Mouse (Mus musculus) c-Kit-positive CD71-negative TER-119-negative erythroid progenitor cells, embryonic 14.5 days (primary cell): ENCODE measurements around the gene Grm2.

Source experiments
- DNase-seq: peaks from one replicate; pipeline ENCODE4 v3.0.0-alpha.2; 2013; ENCODE audit warnings: low read depth

Gene Grm2

DNA sequence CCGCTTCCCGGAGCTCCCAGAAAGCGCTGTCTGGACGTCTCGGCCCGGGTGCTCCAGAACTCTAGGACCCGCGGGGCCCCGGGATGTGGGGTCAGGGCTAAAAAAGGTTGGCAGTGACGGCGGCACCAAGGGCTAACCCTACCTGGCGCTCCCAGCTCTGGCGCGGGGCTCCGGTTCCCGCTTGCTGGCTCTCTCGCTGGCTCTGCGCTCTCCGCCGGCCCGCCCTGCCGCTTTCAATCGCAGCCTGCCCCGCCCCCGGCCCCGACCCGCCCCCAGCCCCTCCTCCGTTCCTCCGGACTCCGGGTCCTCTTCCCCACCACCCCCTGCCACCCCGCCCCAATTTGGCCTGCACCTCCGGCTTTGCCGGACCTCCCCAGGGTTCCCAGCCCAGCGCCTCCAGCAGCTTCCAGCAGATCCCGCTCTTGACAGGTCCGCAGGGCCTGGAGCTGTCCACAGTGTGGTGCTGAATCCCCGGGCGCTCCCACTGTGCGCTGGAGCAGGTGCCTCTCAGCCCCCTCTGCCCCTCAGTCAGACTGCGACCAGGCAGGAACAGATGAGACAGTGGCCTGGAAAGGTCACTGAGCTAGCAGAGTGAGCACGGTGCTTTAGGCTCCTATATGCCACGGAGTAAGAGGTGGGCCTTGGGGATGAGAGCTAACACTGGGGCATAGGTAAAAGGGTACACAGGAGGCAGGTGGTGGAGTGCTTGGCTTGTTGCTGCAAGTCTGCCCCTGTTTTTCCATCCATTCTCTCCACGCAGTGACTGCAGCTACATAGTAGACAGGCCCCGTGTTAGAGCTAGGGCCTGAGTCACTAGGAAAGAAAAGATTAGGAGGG, at the start of gene Grm2:
TSS of gene Grm2 (minus strand) at position 199 of the 837 bp plus-strand sequence.
- peak; percentile 49 for DNase-seq

DNA sequence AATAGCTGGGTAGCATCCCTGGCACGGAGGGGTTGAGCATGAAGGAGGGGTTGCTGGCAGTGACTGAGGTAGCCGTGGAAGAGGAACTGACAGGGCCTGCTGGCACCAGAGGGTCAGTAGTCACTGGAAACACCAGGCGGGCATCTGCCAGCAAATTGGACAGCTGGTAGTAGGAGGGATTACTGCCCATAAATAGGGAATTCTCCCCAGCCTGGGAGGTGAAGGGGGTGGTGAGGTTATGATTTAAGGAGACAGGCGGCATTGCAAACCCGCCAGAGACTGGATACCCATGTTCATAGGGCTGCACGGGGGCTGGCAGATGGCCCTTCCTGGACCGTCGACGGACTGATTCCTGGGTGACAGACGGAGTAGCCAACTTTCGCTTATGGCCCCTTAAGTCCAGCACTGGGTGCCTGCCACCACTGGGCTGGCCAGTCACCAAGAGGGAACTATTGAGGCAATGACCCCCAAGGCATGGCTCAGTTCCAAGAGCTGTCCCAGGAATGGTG, 37.1 kb upstream of the Grm2 start:
- no peak for DNase-seq

DNA sequence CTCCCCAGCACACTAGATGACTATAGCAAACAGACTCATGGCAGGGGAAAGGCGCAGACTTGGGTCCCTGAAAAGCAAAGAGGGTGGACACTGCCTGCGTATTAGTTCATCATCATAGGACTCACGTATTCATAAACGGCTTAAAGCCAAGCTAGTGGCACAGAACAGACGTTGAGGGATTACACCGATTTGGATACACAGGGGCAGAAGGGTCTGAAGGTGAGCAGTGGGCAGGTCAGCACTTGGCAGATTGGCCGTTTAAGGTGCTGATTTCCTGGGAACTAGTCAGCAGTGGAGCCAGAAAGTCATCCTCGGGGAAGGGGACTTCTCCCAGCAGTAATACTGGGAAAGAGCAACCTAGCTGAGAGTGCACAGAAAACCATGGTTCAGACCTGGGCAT, 33.0 kb upstream of the Grm2 start:
- no peak for DNase-seq

DNA sequence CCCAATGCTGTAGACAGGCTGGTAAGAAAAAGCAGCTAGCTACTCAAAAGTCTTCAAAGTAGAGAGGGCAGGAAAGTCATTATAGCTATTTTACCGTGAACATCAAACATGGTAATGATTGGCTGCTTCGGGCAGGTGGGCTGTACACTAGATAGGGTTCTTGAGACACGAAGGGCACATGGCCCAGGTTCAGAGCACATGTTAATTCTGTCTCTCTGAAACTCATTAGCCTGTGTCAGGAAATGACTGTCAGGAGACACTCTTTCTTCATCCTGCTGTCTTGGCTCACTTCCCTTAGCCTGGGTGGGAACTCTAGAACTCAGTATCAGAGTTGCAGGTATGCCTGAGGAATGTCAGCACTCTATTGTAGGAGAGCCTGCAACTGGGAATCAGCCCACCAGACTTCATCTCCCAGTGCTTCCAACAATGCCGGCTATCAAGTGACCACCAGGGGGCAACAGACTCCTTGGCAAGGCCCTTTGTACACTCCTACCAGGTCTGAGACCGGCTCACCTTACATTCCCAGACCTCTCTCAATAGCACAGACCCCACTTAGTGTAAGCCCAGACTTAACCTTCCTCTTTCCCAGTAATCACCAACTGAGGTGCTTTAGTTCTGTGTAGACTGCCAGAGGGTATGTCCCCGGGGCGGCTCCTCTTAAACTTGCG, 31.2 kb upstream of the Grm2 start:
- peak; percentile 79 for DNase-seq

DNA sequence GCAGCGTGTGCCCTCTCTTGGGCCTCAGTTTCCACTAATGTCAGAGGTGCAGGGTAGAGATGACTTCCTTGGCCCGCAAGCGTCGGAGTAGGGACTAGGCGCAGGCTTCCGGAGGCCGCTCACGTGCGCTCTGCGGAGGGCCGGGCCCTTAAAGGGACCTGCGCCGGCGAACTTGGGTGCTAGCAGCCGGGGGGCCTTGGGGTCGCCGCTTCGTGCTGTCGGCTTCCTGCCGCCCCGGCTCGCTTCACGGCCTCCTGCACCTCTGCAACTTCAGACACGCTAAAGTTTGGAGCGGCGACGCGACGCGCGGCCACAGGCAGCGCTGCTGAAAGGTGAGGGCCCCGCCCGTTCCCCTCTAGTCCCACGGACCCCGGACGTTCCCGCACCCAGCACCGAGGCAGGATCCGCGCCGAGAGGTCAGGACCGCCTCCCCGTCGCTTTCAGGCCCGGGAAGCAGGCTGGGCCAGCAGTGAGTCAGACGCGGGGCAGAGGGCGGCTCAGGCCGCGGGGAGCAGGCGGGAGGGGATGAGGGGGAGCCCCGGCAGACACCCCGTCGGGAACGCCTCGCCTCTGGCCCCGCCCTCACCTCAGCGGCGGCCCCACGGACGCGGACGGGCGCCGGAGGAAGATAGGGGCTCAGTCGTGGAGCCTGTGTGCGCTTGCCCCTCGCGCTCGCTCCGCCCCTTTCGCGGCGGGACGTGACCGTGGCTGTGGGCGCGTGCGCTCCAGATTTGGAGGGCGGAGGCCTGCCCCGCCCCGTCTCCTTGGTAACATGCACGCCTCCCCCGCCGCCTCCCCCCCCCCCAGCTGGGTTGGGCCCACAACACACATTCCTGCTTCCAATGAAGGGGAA, 29.6 kb upstream of the Grm2 start, which contains the start of gene Tex264:
TSS of gene Tex264 (minus strand) at position 679 of the 853 bp plus-strand sequence.
- DNase-seq, result peak; percentile 58

DNA sequence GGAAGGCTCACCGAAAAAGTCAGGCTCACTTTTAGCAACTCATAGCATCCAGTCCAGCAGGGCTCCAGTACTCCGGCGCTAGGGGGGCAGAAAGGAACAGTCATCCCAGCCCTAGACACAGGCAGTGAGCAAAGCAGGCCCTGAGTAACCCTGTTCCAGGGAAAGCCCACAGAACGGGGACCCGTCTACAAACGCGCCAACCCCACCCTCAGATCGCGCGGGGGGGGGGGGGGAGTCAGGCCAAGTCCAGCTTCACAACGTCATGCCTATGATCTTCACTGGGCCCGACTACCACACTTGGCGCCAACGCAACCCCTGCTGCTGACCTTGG, 29.0 kb upstream of the Grm2 start:
- DNase-seq, result no peak

DNA sequence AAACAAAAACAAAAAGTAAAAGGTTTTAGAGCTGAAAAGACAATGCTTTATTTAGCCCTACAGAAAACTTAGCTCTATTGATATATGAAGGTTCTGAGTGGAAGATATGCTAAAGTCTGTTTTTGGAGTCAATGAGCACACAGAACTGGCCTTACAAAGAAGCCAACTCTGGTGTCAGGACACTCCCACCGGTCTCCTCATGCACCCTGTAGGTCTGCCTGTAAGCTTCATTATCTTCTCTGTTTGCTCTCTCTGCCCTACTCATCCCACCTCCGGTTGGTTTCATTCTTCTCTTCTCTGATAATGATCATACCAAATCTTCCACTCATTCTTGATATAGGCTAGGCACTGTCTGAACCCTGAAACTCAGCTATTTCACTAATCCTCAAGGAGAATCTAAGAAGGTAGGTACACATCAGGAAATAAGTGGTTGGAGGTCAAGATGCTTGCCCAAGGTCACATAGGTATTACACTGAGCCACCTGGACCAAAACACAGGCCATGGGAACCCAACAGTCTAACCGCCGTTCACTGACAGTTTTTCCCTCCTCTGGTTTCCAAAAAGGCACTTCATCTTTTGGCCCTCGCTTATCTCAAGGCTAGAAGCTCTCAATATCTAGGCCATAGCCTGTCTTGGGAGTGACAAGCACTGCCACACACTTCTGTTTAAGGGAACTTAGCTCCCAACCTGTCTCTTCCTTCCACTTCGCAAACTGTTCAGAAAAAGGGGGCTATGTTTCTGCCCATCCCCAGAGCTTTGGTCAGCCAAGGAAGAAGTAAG, 28.4 kb upstream of the Grm2 start:
- no peak for DNase-seq

DNA sequence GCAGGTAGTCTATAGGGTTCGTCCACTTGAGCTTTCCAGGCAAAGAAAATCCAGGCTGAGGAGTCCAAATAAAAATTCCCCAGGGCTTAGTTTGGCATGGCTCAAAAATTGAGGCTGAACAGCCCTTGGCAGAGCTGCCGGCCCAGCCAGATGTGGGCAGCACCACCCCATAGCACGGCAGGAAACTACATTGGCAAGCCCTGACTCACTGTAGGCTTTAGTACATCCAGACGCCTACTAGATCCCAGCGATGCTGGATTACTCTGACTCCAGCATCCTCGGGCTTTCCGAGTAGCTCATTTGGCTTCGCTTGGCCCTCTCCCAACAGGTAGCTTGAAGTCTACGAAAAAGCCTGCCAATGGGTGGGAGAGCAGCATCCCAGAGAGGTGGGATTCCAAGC, 25.1 kb upstream of the Grm2 start:
- no peak for DNase-seq

DNA sequence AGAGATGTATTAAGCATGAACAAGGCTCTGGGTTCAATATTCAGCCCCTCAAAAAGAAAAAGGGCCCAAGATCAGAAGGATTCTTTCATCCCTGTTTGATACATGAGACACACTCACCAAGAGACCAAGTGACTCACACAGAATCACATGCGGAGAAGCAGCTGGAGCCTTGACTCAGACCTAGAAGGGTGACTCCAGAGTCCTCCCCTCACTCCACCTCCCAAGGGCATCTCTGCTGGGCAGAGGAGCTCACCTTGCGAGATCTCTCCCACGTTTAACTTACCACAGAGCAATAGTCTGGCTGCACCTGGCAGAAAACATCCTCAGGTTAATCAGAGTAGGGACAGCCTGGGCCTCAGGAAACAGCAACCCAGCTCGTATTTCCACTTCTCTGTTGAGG, 22.4 kb upstream of the Grm2 start:
- DNase-seq, result no peak

DNA sequence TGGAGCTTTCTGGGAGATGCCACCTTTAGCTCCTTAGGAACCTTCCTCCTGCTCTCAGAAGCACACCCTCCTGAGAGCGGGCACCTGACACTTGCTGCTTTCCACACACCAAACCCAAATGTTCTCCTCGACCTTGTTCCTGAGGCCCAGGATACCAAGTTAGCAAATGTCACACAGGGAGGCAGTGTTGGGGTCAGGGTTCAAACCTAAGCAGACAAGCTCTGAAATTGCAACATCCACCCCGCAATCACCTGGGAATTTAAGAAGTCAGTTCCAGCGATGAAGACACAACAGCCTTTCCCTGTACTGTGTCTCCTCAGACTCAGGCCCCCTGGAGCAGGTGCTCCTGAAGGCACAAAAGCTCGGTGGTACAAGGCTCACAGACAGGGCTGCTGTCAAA, 21.8 kb upstream of the Grm2 start:
- DNase-seq, result no peak

DNA sequence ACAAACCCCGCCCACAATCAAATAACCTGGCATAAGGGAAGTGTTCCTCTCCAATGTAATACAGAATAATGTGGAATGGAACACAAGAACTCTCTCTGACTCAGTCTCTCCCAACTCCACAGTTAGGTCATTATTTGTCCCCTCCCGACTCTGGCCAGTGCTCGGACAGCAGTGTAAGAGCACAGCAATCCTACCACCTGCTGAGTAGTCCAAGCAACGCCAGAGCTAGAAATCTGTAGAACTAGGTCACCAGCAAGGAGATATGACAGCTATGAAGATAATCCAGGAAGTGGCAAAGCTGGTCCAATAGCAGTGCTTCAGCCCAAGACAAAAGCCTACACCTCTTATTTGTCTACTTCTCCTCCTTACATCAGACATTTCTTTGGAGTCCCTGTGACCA, 20.7 kb upstream of the Grm2 start:
- DNase-seq, result no peak

DNA sequence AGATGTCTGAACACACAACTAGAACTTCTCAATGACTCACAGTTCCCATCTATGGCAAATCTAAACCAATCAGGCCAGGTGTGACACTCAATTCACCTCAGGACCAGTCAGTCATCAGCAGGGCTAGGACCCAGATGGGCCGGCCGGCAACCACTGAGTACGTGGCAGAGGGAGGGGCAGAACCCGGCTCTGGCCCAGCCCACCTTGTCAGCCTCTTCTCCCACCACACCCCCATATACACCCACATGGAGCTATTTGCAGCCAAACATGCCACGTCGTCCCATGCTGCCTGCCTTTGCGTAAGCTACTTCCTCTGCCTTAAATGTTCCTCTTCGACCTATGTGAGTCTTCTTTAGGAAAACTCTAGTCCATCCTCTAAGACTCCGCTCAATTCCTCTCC, 20.1 kb upstream of the Grm2 start:
- DNase-seq, result no peak

DNA sequence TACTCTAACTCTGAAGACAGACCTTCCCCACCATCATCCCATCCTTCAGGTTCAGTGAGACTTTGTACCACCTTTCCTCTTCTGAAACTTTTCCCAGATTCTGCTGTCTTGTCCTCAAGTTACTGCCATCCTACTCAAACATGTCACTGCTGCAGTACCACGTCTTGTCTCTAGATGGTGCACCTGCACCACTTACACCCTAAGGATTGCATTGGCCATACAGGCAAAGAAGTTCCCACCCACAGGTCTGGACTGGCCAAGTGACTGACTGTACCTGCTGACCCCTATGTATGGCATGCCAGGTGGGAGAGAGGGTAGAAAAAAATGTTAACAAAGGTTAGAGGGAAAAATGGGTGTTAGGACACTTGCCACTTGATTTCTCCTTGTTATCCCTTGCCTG, 19.6 kb upstream of the Grm2 start:
- peak; percentile 71 for DNase-seq

DNA sequence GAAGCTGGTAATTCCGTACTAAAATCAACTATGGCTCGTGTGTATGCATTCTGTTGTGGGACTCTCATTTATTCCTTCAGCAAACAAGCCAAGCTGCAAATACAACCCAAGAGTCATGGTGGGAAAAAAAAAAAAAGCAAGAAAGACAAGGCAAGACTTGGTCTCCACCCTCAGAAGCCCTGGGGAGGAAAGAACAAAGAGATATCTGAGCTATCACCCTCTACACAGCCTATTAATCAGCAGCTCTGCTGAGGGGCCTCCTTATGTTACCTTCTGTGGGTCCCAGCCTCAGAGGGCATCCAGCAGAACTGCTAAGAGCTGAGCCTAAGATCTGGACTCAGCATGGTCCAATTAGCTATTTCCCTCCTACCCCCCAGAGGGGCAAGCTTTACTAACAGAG, 18.0 kb upstream of the Grm2 start:
- no peak for DNase-seq

DNA sequence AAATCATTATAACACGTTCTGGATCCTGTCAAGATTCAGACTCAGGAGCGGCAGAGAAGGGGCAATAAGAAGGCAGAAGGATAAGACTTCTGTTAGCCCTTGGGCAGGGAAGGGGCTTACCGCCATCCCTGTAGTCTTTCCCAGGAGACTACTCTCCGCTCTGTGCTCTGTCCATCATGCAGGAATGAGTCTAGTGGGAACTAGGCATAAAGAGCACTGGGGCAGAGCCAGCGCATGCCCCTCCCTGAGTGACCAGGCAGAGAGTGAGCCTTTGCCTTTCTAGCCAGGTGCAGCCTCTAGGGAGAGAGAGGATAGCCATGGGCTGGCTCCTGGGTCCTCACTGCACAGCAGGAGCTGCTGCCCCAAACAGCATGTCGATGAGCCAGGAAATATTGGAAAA, 9.0 kb upstream of the Grm2 start:
- no peak for DNase-seq

DNA sequence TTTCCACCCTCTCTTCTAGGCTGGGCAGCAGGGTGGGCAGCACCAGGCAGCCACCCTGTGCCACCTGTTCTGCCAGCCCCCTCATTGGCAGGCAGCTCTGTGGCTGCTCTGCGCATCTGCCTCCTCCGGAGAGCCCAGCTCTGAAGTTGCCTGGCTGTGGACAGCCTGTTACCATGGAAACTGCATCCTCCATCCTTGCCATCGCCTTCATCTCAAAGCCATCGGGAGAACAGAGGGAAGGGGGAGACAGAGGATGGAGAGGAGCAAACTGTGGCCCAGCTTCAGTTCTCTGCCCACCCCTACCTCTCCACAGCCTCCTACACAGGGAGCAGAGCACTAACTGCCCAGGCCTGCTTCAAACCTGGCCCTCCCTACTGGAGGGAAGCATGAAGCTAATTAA, 8.6 kb upstream of the Grm2 start:
- no peak for DNase-seq

DNA sequence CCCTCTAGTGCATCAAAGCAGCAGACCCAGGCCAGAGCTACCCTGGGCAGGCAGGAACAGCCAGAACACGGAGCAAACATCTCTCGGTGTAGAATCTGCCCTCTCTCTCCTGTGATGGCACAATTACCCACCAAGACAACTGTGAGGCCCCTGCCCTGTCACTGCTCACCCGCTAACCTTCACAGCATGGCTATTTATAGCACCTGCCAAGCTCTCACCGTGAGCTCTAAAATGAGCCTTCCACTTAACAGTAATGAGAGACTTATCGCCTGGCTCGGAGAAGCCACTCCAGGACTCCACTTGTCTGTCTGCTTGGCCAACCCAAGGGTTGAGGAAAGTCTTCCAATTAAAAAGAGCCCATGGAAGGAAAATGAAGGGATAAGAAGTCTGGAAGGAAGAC, 7.3 kb upstream of the Grm2 start:
- no peak for DNase-seq

DNA sequence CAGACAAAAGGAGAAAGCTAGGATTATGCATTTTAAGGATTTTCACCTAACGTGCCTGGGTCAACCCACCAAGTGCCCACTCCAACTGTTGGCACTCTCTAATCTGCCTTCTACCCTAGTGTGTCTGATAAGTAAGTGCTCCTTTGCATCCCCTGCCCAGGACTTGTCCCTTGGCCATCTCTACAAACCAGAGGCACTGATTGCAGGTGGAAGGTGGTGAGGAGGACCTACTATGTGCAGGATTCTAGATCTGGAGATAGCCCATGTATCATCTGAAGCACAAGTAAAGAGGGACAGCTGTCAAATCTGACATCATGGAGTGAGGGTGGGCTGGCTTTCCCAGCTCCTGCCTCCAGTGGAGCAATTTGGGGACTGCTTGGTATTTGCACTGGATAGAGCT, 4.1 kb upstream of the Grm2 start:
- no peak for DNase-seq

DNA sequence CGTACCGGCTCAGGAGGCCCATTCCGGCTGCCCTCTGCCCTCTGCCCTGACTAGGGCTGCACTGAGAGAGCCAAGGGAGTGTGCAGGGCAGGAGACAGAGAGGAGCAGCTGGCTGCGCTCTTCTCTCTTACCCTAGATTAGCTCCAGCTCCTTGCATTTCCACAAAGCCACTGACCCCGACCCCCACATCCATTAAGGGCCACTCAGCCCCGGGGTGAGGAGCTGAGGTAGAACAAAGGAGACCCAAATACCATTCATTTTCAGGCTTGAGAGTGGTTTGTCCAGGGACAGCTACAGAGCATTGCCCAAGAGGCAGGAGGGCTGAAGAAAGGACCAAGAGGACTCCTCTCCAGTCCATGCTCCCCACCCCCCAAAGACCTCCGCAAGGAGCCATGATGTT, 3.6 kb upstream of the Grm2 start:
- DNase-seq, result no peak

DNA sequence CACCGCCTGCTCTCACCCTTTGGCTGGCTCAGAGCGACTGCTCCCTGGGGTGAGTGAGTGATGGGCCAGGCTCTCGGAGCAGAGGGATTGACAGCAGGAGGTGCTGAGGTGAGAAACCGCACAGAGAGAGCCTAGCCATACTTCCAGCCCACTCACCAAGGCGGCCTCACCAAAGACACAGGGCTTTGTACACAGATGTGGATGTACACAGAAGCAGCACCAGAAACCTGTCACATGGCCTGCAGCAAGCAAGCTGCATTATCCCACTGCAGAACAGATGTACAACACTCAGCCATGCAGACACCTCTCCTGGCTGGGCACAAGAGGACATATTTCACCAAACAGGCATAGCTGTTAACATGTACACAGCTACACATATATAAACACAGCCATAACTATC, 1.7 kb upstream of the Grm2 start:
- DNase-seq, result no peak

DNA sequence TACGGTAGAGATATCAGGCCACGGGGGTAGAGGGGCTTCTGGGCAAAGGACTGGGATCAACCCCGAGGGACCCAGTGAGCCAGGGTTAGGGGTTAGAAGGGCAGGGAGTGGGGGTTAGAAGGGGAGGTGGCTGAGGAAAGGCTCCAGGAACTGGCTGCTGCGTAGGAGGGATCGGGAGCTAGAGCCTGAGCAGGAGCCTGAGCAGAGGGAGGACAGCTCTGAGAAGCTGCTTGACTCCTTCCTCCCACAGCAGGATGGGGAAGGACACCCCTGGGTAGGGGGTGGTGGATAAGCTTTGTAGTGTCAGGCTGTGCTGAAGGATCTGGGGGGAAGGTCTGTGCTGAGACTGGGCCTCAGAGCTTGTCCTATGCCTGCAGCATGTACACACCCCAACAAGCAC, 938 bp upstream of the Grm2 start:
- DNase-seq, result no peak

DNA sequence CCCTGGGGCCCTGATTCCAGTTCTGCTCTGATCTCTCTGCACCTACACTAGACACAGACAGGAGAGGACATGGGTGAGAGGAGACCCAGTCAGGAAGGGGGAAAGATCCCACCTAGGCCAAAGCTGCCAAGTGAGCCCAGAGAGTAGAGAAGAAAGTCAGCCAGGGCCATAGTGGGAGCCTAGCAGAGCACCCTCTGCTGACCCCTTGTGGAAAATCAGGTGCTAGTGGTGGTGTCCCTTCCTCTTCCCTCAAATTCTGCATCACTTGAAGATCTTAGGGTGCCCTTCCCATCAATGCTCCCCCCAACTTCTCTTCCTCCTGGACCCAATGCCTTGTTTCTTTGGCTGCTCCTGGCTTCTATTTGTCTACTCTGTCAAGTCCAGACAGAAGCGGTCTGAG, 3.2 kb downstream of the Grm2 start:
- DNase-seq, result no peak
